Mouse (Mus musculus) retina, embryonic 14.5 days (tissue): ENCODE measurements around the gene Atp13a5.

ENCODE experiments used
- DNase-seq: peaks from one replicate; pipeline ENCODE4 v3.0.0-alpha.2; 2015; ENCODE audit warnings: low spot score

Gene Atp13a5

DNA sequence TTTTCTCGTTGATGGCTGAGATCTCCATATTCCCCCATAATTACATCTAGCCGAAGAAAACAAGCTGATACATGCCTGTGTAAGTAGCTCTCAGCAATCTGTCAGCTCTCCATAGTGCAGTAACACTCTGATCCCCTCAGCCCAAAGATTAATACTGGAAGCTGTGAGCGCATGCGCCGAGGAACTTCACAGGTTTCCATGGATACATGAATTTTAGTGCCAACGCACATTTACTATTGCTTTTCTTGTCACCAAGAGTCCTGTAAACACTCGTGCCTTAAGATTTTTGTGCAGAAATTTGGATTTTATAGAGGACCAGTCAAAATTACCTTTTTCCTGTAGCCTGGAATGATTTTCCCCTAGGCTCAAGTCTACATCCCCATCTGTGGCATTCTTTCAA, 173.7 kb downstream of the Atp13a5 start:
- no peak for DNase-seq

GRCm38 (mm10) chr16:29201146-29201545, 177.4 kb downstream of the Atp13a5 start:
- DNase-seq: no peak

DNA sequence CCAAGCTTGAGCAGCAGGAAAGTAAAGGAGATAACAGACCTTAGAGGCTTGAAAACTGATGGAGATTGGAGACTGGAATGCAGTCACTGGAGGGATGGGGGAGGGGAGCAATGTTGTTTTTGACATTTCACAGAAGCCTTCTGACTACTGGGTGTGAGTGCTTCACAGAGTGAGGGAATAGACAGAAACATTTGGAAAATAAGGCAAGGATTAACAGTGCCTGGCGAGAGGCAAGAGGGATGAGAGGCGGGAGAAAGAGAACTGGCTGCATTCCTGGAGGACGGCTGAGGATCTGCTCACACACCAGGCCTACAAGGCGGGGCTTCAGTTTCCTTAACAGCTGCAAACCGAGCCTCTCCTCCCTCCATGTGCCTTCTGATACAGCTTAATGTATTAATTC, 180.1 kb downstream of the Atp13a5 start:
- DNase-seq: peak; percentile 37

- DNase-seq: no peak
Measured at GRCm38 (mm10) chr16:29195156-29195555, 183.4 kb downstream of the Atp13a5 start.

GRCm38 (mm10) chr16:29193981-29194380, 184.6 kb downstream of the Atp13a5 start:
- DNase-seq: peak; percentile 57

DNA sequence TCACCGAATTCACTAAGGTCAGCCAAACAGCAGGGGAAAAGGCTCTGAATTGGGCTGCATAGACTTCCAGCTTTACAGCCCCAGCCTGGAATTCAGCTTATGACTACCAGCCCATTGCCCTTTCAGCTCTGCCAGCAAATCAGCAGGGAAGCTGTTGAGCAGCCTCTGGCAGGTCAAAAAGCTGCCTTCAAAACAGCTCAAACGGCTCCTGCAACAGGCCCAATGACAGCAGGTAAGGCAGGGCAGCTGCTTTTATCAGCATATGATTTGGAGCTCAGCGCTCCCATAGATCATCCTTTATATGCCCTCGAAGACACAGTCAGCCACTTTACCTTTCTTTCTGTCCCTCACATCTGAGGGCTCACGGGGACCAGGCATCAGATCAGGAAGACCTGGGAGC, 185.6 kb downstream of the Atp13a5 start:
- DNase-seq: no peak
